Comparison of ENCODE assay signal across 9 mouse cellular contexts in the genomic region with DNA sequence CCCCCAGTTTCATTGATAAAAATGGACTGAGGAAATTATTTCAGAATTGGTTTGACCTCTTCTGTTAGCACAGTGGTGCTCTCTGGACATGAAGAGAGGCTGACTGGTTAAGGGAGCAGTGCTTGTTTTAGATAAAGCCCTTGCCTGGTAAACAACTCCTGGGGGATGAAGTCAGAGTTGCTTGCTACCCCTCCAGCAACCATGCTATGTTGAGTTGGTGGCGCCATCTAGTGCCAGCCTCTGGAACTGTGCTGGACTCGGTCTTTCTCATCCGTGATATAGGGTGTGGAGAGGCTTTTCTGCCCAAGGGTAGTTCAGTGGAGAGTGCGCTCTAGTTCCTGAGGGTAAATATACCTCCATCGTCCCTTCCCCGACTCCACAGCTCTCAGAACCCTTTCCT. TPM values are rescaled to one million over a fixed set of nuclear protein-coding genes. Genes with fewer than 3 reads are reported as not detected.
DNase-seq lines count a peak whose midpoint lies in the region; ATAC-seq and TF ChIP-seq lines count a peak whose summit lies in the region.
"Had no signal": no experiment of that assay in that cellular context is flagged by ENCODE, and none has a peak within 500 bp of the region (broad histone marks: within the 10 kb centered on the region; RNA-seq: fewer than 3 reads in every experiment).

No protein-coding gene starts in this region.

- no peak for ATAC-seq in midbrain, embryonic 11.5 days (ENCODE audit: low FRiP score)
- no peak for ATAC-seq in midbrain, embryonic 16.5 days
- ATAC-seq in cerebellum, adult (ENCODE audit: insufficient number of reproducible peaks, low FRiP score, low TSS enrichment), result peak; percentile 9; the same call in 1 of the 2 replicates

- no peak overlapping the region for H3K4me2 ChIP-seq in midbrain, embryonic 11.5 days
- H3K4me2 ChIP-seq in midbrain, embryonic 16.5 days (ENCODE audit: low read length), result no peak overlapping the region
- H3K4me2 ChIP-seq: embryonic facial prominence, embryonic 13.5 days had no signal

- H3K9ac ChIP-seq in midbrain, embryonic 11.5 days (ENCODE audit: low read length), result no peak overlapping the region
- H3K9ac ChIP-seq in midbrain, embryonic 16.5 days (ENCODE audit: low read depth, low read length), result no peak overlapping the region
- H3K9ac ChIP-seq: embryonic facial prominence, embryonic 13.5 days had no signal

- no peak for TF ChIP-seq POLR2A in olfactory bulb, adult 2 months (IDR thresholded peaks at IDR 0.05; ENCODE audit: insufficient read depth, low read depth, low read length)
- TF ChIP-seq POLR2A in thymus, adult 2 months (IDR thresholded peaks at IDR 0.05; ENCODE audit: control insufficient read depth, extremely low read depth, insufficient read depth, low read length, poor library complexity), result no peak

- peak; percentile 98 for DNase-seq in midbrain, embryonic 11.5 days (ENCODE audit: low spot score, missing footprints)
- peak; percentile 74 for DNase-seq in forelimb bud, embryonic 11.5 days (ENCODE audit: low read depth, low spot score)
- DNase-seq in kidney, adult 18-20 months, result peak; percentile 83
- DNase-seq in liver, result peak; percentile 86
- DNase-seq in thymus, adult 2 months, result peak; percentile 95

- H3K9me3 ChIP-seq in midbrain, embryonic 11.5 days (ENCODE audit: control insufficient read depth, low read length), result no peaks in the 10 kb centered on the region
- no peaks in the 10 kb centered on the region for H3K9me3 ChIP-seq in midbrain, embryonic 16.5 days (replicated peaks; ENCODE audit: control insufficient read depth, low read length, poor library complexity, severe bottlenecking)
- H3K9me3 ChIP-seq: embryonic facial prominence, embryonic 13.5 days had no signal

- H3K4me3 ChIP-seq in midbrain, embryonic 11.5 days (ENCODE audit: low read depth, low read length), result no peak overlapping the region
- no peak overlapping the region for H3K4me3 ChIP-seq in midbrain, embryonic 16.5 days (ENCODE audit: low read depth, low read length)
- H3K4me3 ChIP-seq in olfactory bulb, adult 2 months (ENCODE audit: insufficient read depth, low read depth, low read length), result no peak overlapping the region
- H3K4me3 ChIP-seq in thymus, adult 2 months (ENCODE audit: control insufficient read depth, insufficient read depth, low read length), result no peak overlapping the region
- H3K4me3 ChIP-seq: embryonic facial prominence, embryonic 13.5 days had no signal

- peaks cover 50% of the 10 kb centered on the region for H3K4me1 ChIP-seq in midbrain, embryonic 11.5 days (ENCODE audit: control insufficient read depth, insufficient read depth, low read length)
- peaks cover 48% of the 10 kb centered on the region for H3K4me1 ChIP-seq in midbrain, embryonic 16.5 days (ENCODE audit: control insufficient read depth, insufficient read depth, low read length)
- peaks cover 21% of the 10 kb centered on the region for H3K4me1 ChIP-seq in olfactory bulb, adult 2 months (ENCODE audit: control insufficient read depth, insufficient read depth, low read length)
- H3K4me1 ChIP-seq in thymus, adult 2 months (replicated peaks; ENCODE audit: control insufficient read depth, insufficient read depth, low read length), result peaks cover 36% of the 10 kb centered on the region

- H3K27ac ChIP-seq in midbrain, embryonic 11.5 days (ENCODE audit: low read depth, low read length), result no peak overlapping the region
- H3K27ac ChIP-seq in midbrain, embryonic 16.5 days (ENCODE audit: low read length), result no peak overlapping the region
- no peak overlapping the region for H3K27ac ChIP-seq in olfactory bulb, adult 2 months (ENCODE audit: insufficient read depth, low read depth, low read length)
- no peak overlapping the region for H3K27ac ChIP-seq in thymus, adult 2 months (ENCODE audit: control insufficient read depth, insufficient read depth, low read length)
- H3K27ac ChIP-seq: embryonic facial prominence, embryonic 13.5 days had no signal

- no peaks in the 10 kb centered on the region for H3K36me3 ChIP-seq in midbrain, embryonic 11.5 days (ENCODE audit: control insufficient read depth, insufficient read depth, low read length)
- H3K36me3 ChIP-seq in midbrain, embryonic 16.5 days (ENCODE audit: control insufficient read depth, insufficient read depth, low read length), result no peaks in the 10 kb centered on the region
- no peaks in the 10 kb centered on the region for H3K36me3 ChIP-seq in thymus, adult 2 months (ENCODE audit: control insufficient read depth, insufficient read depth, low read length)
- H3K36me3 ChIP-seq: embryonic facial prominence, embryonic 13.5 days had no signal

- H3K27me3 ChIP-seq in midbrain, embryonic 11.5 days (ENCODE audit: control insufficient read depth, insufficient read depth, low read length), result no peaks in the 10 kb centered on the region
- no peaks in the 10 kb centered on the region for H3K27me3 ChIP-seq in midbrain, embryonic 16.5 days (ENCODE audit: control insufficient read depth, insufficient read depth, low read depth, low read length)
- H3K27me3 ChIP-seq in thymus, adult 2 months (ENCODE audit: control insufficient read depth, insufficient read depth, low read length), result no peaks in the 10 kb centered on the region
- H3K27me3 ChIP-seq: embryonic facial prominence, embryonic 13.5 days had no signal

- TF ChIP-seq CTCF in olfactory bulb, adult 2 months (IDR thresholded peaks at IDR 0.05; ENCODE audit: insufficient read depth, low read depth, low read length), result peak; percentile 66
- TF ChIP-seq CTCF in thymus, adult 2 months (IDR thresholded peaks at IDR 0.05; ENCODE audit: borderline replicate concordance, control insufficient read depth, extremely low read depth, insufficient read depth, low read length, poor library complexity), result peak; percentile 75; the same call in 1 of the 2 replicates

- 42% methylated on average over 6 of the region's 6 CpGs for WGBS in midbrain, embryonic 11.5 days
- 42% methylated on average over 6 of the region's 6 CpGs for WGBS in midbrain, embryonic 16.5 days
- 49% methylated on average over 6 of the region's 6 CpGs for WGBS in olfactory bulb, adult 2 months
- 10% methylated on average over 6 of the region's 6 CpGs for WGBS in thymus, adult 2 months

RNA-seq across cellular contexts. Expression of gene Bach2, which starts 9.6 kb away (rescaled TPM):
- polyA plus RNA-seq in midbrain, embryonic 11.5 days (2014; fragmentation: Nextera tagmentation; extraction: Ambion mirVana), result 11.2 and 13.2 TPM in 2 replicates
- polyA plus RNA-seq in midbrain, embryonic 16.5 days (2015; fragmentation: Nextera tagmentation; extraction: Ambion mirVana), result 18.8 and 20.8 TPM in 2 replicates
- polyA plus RNA-seq in olfactory bulb, adult 2 months (2012; ENCODE audit: insufficient read depth, insufficient read length, low replicate concordance, missing spikeins), result not detected in 2 replicates
- polyA plus RNA-seq in thymus, adult 2 months (2012; rRNA removed), result 9.4 and 10.5 TPM in 2 replicates

Comparison
In these comparisons a context has a peak if more than half of its experiments do, and no peak if none do; other contexts are left out.
1. RNA of gene Bach2, which starts 9.6 kb away (polyA plus RNA-seq): 18.8 to 20.8 TPM in midbrain, embryonic 16.5 days, 11.2 to 13.2 TPM in midbrain, embryonic 11.5 days and 9.4 to 10.5 TPM in thymus, adult 2 months; not detected in olfactory bulb, adult 2 months; every median in the first group is over 10 times any median in the second.
2. Peak in every context shown above with its lines, with median percentiles within 50 percentile points of each other: DNase-seq.